Mouse (Mus musculus) limb, embryonic 13.5 days (tissue): ENCODE results near the gene Tas2r125. TPM values are rescaled to one million over a fixed set of nuclear protein-coding genes. Genes with fewer than 3 reads are reported as not detected.
"Not testable (repeated sequence)": the region's sequence is repeated elsewhere in the genome, so short reads cannot be mapped to it uniquely, and the experiment has no call there.

Source experiments
- ATAC-seq: fragments of 200-750 bp; cut with Nextera tagmentation; 2 replicates; pipeline ENCODE4 v1.8.0; 2017; ENCODE audit warnings: low read depth, moderate number of reproducible peaks, moderate TSS enrichment; ENCODE audit not compliant: low FRiP score
- H3K27ac ChIP-seq: fragments of 300-500 bp; sonication (generic); 2 replicates; pipeline ENCODE4 v1.5.1; 2015; ENCODE audit warnings: inconsistent platforms, mild to moderate bottlenecking, moderate library complexity
- H3K27me3 ChIP-seq: fragments of 300-500 bp; sonication (generic); 2 replicates; pipeline ENCODE4 v1.6.1; 2015; ENCODE audit warnings: mild to moderate bottlenecking, inconsistent platforms
- H3K36me3 ChIP-seq: fragments of 300-500 bp; sonication (generic); 2 replicates; pipeline ENCODE4 v1.6.1; 2015; ENCODE audit warnings: inconsistent platforms, mild to moderate bottlenecking, moderate library complexity
- H3K4me1 ChIP-seq: fragments of 300-500 bp; sonication (generic); 2 replicates; pipeline ENCODE4 v1.6.1; 2015; ENCODE audit warnings: inconsistent platforms
- H3K4me2 ChIP-seq: fragments of 300-500 bp; sonication (generic); replicated peaks from 2 replicates; pipeline ENCODE4 v1.6.1; 2015; ENCODE audit warnings: inconsistent platforms, mild to moderate bottlenecking, moderate library complexity
- H3K4me3 ChIP-seq: fragments of 300-500 bp; sonication (generic); 2 replicates; pipeline ENCODE4 v1.5.1; 2015; ENCODE audit warnings: moderate library complexity, mild to moderate bottlenecking, inconsistent platforms
- H3K9ac ChIP-seq: fragments of 300-500 bp; sonication (generic); 2 replicates; pipeline ENCODE4 v1.6.1; 2015; ENCODE audit warnings: mild to moderate bottlenecking, inconsistent platforms
- H3K9me3 ChIP-seq: fragments of 300-500 bp; sonication (generic); 2 replicates; pipeline ENCODE4 v1.6.1; 2016; ENCODE audit warnings: inconsistent platforms
- WGBS: fragments of 180-500 bp; shearing (Covaris S2); methylation state at CpG from one replicate; pipeline ENCODE4 v1.1.7; 2015; 5-methylcytosine and 5-hydroxymethylcytosine counted together
- polyA plus RNA-seq: library from polyadenylated mRNA; unstranded; fragments of >200 nt; fragmentation: Nextera tagmentation; extraction: Ambion mirVana; gene quantifications from 2 replicates; pipeline ENCODE4 v1.2.1, GENCODE M21; 2015

The Tas2r125 gene
- not detected in 2 replicates for polyA plus RNA-seq

DNA sequence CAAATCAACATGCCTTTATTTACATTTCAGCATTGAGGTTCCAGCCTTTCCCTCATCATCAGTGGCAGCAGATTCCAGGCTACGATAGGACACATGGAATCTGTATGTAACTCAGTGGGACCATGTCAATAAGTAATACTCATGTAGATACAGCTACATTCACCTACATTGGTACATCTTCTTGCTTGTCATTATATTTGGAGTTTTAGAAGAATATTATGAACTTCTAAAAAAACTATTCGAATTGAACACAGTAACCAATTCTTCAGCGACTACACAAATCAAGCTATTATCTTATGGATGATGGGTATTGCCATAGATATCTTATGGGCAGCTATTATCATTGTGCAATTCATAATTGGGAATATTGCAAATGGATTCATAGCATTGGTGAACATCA lies at the start of gene Tas2r125:
Tas2r125 (plus strand) TSS at position 301 of the 400 bp plus-strand sequence.
- no peak within 1 kb of the TSS for H3K27ac ChIP-seq
- no peaks in the 10 kb centered on the region for H3K4me1 ChIP-seq
- WGBS, result 86% methylated on average over 3 of the region's 3 CpGs
- H3K36me3 ChIP-seq, result no peaks in the 10 kb centered on the region
- ATAC-seq, result no peak
- no peak within 1 kb of the TSS for H3K4me3 ChIP-seq
- no peaks in the 10 kb centered on the region for H3K9me3 ChIP-seq
- H3K9ac ChIP-seq, result no peak within 1 kb of the TSS
- no peaks in the 10 kb centered on the region for H3K27me3 ChIP-seq
- no peak within 1 kb of the TSS for H3K4me2 ChIP-seq

DNA sequence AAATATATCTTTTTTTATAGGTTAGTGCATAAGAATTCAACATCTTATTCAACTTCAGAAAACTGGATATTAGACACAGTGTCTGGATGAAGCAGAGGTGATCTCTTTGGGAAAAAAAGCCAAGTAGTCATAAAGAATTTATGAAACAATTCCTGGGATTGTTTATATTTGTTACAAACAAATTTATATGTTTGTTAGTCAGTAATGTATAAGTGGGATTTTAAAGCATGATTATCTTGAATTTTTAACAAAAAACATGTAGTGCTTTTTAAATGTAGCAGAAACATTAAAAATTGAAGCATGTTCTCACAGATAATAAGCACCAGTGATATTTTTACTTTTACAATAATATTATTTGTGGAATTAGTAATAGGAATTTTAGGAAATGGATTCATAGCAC lies 41.7 kb upstream of the Tas2r125 start, which contains the start of gene Tas2r110:
Tas2r110 (plus strand) TSS at position 301 of the 400 bp plus-strand sequence.
- Histone ChIP-seq H3K27me3 (no peaks in the 10 kb centered on the region), H3K9me3 (no peaks in the 10 kb centered on the region), H3K27ac (no peak within 1 kb of the TSS), H3K4me3 (no peak within 1 kb of the TSS), H3K4me2 (no peak within 1 kb of the TSS), H3K9ac (no peak within 1 kb of the TSS), H3K4me1 (no peaks in the 10 kb centered on the region), H3K36me3 (no peaks in the 10 kb centered on the region)
- ATAC-seq, result no peak

DNA sequence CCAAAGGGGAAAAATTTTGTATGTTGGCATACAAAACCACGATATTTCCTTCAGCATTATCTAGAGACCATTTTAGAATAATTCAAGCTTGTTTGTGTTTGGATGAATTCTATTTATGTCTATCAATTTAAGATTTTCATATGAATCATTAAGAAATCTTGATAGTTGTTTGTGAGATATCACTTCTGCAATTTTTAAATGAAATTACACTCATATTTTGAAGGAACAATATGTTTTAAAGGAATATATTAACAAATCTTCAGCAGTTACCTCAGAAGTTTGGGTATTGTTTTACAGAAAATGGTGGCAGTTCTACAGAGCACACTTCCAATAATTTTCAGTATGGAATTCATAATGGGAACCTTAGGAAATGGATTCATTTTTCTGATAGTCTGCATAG lies 16.7 kb upstream of the Tas2r125 start, which contains the start of gene Tas2r113:
Tas2r113 (plus strand) TSS at position 301 of the 400 bp plus-strand sequence.
- no peak within 1 kb of the TSS for H3K4me3 ChIP-seq
- no peaks in the 10 kb centered on the region for H3K27me3 ChIP-seq
- no peaks in the 10 kb centered on the region for H3K9me3 ChIP-seq
- WGBS, result 67% methylated on average over 1 of the region's 1 CpGs
- no peaks in the 10 kb centered on the region for H3K4me1 ChIP-seq
- no peaks in the 10 kb centered on the region for H3K36me3 ChIP-seq
- no peak within 1 kb of the TSS for H3K27ac ChIP-seq
- ATAC-seq, result no peak
- no peak within 1 kb of the TSS for H3K9ac ChIP-seq
- H3K4me2 ChIP-seq, result no peak within 1 kb of the TSS

DNA sequence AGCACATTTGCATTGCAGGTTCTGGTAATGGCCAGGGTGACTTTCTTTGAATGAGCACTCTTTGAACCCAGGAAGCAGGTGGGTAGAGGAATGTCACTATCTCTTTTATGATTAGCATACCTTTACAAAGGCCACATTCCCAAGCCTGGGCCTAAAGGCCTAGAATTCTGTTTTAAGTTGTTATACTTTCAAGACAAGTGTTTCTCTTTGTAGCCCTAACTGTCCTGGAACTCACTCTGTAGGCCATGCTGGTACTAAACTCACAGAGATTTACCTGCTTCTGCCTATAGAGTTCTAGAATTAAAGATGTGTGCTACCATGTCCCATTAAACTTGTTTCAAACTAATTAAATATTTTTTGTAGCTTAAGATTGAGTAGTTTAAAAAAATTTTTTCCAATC lies 31.9 kb downstream of the Tas2r125 start:
- not testable (repeated sequence) for H3K9ac ChIP-seq, H3K27ac ChIP-seq, H3K4me1 ChIP-seq, H3K9me3 ChIP-seq, H3K27me3 ChIP-seq, H3K36me3 ChIP-seq, H3K4me2 ChIP-seq, ATAC-seq, H3K4me3 ChIP-seq

DNA sequence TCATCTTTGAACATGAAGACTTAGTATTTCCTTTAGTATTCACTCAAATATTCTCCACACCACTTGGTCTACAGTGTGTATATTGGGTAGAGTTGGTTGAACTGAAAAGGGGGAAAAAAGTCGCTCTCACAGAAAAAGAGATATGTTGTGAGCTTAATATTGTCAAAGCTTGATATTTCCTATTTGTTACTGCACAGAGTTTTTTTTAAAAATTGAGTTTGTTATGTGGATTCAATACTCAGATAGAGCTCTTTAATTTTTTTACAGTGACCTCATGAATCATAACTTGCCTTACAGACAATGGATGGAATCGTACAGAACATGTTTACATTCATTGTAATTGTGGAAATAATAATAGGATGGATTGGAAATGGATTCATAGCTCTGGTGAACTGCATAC lies 41.4 kb downstream of the Tas2r125 start, which contains the start of gene Tas2r129:
Tas2r129 (plus strand) TSS at position 301 of the 400 bp plus-strand sequence.
- H3K4me1 ChIP-seq, result no peaks in the 10 kb centered on the region
- H3K9me3 ChIP-seq, result no peaks in the 10 kb centered on the region
- ATAC-seq, result no peak
- H3K9ac ChIP-seq, result no peak within 1 kb of the TSS
- H3K36me3 ChIP-seq, result no peaks in the 10 kb centered on the region
- H3K27me3 ChIP-seq, result no peaks in the 10 kb centered on the region
- 76% methylated on average over 2 of the region's 2 CpGs for WGBS
- no peak within 1 kb of the TSS for H3K4me3 ChIP-seq
- H3K27ac ChIP-seq, result no peak within 1 kb of the TSS
- no peak within 1 kb of the TSS for H3K4me2 ChIP-seq

DNA sequence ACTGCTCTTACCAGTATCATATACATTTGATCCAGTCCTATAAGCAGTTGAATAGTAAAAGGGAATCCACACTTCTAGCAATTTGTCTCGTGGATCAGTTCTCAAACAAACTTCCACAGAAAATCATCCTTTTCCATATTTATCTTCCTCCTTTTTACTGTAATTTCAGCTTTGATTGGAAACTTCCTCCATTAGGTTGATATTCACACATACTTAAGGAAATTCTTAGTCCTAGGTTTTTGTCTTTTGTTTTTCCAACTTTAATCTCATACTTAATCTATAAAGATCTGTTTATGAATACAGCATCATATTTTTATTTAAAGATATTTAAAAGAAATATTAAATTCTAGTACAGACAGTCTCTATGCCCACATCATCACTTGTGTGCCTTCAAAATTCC lies 48.4 kb downstream of the Tas2r125 start, which contains the start of gene Tas2r131:
Tas2r131 (minus strand) TSS at position 101 of the 400 bp plus-strand sequence.
- Histone ChIP-seq H3K4me2 (no peak within 1 kb of the TSS), H3K9ac (no peak within 1 kb of the TSS), H3K27me3 (no peaks in the 10 kb centered on the region), H3K4me1 (no peaks in the 10 kb centered on the region), H3K9me3 (no peaks in the 10 kb centered on the region), H3K4me3 (no peak within 1 kb of the TSS), H3K27ac (no peak within 1 kb of the TSS), H3K36me3 (no peaks in the 10 kb centered on the region)
- no peak for ATAC-seq
- WGBS, result 48% methylated on average over 1 of the region's 1 CpGs

Other genes with a start within 250 kb of the Tas2r125 start
- not detected in 2 replicates for gene Tas2r121, start 208.6 kb upstream of the Tas2r125 start, polyA plus RNA-seq
- not detected in 2 replicates for gene Tas2r122, start 197.7 kb upstream of the Tas2r125 start, polyA plus RNA-seq
- not detected in 2 replicates for gene Tas2r115, start 171.6 kb upstream of the Tas2r125 start, polyA plus RNA-seq
- gene Tas2r124, start 154.9 kb upstream of the Tas2r125 start, polyA plus RNA-seq, result not detected in 2 replicates
- gene Tas2r102, start 147.5 kb upstream of the Tas2r125 start, polyA plus RNA-seq, result not detected in 2 replicates
- not detected in 2 replicates for gene Tas2r136, start 131.5 kb upstream of the Tas2r125 start, polyA plus RNA-seq
- not detected in 2 replicates for gene Tas2r117, start 106.8 kb upstream of the Tas2r125 start, polyA plus RNA-seq
- gene Tas2r123, start 62.5 kb upstream of the Tas2r125 start, polyA plus RNA-seq, result not detected in 2 replicates
- not detected in 2 replicates for gene Tas2r116, start 54.2 kb upstream of the Tas2r125 start, polyA plus RNA-seq
- gene Tas2r110, start 41.6 kb upstream of the Tas2r125 start, polyA plus RNA-seq, result not detected in 2 replicates
- not detected in 2 replicates for gene Tas2r113, start 16.6 kb upstream of the Tas2r125 start, polyA plus RNA-seq
- gene Tas2r129, start 41.5 kb downstream of the Tas2r125 start, polyA plus RNA-seq, result not detected in 2 replicates
- not detected in 2 replicates for gene Tas2r131, start 48.3 kb downstream of the Tas2r125 start, polyA plus RNA-seq
- gene Tas2r109, start 71.3 kb downstream of the Tas2r125 start, polyA plus RNA-seq, result not detected in 2 replicates
- not detected in 2 replicates for gene Tas2r103, start 127.5 kb downstream of the Tas2r125 start, polyA plus RNA-seq
- gene Tas2r140, start 146.2 kb downstream of the Tas2r125 start, polyA plus RNA-seq, result not detected in 2 replicates
- 103 and 115 TPM in 2 replicates for gene Smim10l1, start 195.3 kb downstream of the Tas2r125 start, polyA plus RNA-seq